Mouse (Mus musculus): ENCODE measurements at regions not wholly inside any gene's neighbourhood (a gene's known extent, or its start where the extent isn't known, plus 50 kb on each side); places are given as distances from the start of the nearest gene placed in this dataset.

DNA sequence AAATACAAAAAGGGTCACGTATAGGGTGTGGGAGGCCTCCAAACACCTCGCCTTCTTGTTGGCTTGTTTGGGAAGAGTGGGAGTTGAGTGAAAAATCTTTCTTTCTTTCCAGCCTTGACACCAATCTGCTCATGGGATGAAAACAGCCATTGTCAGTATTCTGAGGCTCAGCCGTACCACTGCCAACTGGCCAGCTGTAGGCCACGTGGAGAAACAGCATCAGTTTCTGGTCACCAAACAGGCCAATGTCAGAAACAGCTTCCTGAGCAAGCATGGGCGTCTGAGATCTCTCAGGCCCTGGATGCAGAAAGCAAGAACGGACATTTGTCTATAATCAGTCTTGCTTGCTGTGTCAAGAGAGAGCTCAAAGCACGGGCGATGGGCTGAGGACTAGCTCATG, 173.2 kb downstream of the Bcl2l11 start:
- intact Hi-C loops (cut with DNase I), result no loop called here
- no peak for DNase-seq

DNA sequence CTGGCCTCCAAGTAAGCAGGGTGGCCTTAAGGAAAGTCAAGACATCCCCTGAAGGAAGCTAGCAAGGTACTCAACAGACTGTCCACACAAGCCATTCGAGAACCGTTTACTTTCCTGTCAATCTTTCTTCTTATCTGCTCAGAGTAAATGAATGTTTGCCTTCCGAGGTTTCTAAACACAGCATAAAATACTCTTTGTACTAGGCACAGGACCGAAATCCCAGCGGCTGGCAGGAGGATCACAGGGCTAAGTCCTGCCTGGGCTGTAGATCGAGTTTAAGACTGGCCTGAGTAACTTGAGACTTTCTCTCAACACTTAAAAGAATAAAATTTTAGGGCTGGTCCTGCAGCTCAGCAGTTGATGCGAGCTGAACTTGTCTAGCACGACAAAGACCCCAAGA, 175.9 kb downstream of the Bcl2l11 start:
- intact Hi-C loops (cut with DNase I), result no loop called here

DNA sequence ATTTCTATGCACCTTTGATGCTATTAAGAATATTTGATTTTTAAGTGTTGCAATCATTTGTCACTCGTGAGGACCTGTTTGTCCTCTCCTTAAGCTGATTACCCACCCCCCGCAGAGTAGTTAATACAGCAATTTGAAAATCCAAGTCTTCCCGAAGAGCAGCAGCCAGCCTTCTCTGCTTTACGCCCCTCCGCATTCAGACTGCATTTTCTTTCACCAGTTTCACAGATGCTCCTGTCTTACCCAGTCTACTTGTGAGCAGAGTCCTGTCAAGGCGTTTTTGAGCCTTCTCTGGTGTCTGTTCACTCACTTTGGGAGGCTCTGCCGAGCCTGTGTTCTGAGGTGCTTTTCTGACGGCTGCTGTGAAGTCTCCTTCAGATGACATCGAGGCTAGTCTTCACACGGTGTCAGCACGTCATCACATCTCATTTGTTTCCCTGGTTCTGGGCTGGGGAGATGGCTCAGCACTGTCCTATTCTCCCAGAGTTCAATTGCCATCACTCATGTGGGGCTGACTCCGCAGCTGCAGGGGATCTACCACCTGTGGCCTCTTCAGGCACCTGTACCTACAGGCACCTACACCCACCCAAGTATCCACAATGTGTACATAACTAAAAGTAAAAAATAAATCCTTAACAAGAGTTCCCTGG, 178.3 kb downstream of the Bcl2l11 start:
- intact Hi-C loops (cut with DNase I), result no loop called here
- DNase-seq, result no peak

More for the DNA sequence above, 175.9 kb downstream of the Bcl2l11 start:
- DNase-seq, result no peak

DNA sequence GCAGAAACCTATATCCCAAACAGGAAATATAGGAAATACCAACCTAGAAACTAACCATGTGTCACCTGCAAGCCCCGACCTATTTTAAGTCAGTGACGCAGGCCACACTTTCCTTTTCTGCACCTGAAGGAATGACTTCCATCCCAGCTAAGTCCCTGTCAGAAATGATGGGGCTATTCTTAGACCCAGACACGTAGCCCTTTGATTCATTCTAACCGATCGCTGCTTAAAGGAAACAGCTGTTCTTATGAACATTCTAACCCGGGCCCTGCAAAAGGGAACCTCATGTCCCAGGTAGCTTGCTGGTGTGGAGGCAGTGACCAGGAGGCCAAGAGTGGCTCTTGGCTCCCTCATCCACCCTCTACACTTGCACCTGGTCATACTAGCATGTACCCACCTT, 180.9 kb downstream of the Bcl2l11 start:
- intact Hi-C loops (cut with DNase I), result no loop called here
- DNase-seq, result no peak

DNA sequence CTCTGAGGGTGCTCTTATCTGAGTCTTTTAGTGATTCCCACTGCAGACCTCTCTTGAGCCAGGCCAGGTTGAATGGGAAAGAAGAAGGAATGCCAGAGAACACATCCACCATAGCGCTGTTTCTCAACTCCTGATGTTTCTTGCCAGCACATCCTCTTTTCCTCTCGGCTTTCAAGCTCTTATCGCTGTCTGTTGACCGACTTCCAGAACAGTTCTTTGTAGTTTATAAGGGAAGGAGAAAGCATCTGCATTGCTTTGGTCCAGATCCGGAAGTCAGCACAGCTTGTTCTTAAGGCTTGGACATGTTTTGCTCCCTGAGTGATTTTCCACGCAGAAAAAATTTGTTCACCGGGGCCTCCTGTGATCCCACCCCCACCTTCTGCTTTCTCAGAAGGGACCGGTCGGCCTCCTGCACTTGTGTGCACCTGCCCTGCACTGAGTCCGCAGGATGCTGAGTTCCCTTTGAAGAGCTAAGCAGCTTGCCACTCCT, 183.7 kb downstream of the Bcl2l11 start:
- intact Hi-C loops (cut with DNase I), result no loop called here
- no peak for DNase-seq

DNA sequence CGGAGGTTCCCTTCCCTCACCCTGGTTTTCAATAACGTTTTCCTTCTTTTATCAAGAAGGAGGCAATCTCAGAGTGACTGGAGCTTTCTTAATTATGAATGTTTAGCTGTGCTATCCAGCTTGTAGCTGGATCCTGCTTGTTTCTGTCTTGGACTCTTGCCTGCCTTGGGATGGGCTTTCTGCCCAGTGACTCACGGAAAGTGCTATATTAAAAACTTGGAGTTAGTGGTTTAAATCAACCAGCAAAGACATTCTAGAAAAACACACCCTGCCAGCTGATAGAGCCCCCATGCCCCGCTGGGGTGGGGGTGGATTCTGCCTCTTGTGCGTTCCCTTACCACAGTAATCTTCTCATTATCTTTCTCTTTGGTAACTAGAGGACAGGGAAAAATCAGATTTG, 184.2 kb downstream of the Bcl2l11 start:
- intact Hi-C loops (cut with DNase I), result no loop called here
- DNase-seq, result peak; percentile 68

DNA sequence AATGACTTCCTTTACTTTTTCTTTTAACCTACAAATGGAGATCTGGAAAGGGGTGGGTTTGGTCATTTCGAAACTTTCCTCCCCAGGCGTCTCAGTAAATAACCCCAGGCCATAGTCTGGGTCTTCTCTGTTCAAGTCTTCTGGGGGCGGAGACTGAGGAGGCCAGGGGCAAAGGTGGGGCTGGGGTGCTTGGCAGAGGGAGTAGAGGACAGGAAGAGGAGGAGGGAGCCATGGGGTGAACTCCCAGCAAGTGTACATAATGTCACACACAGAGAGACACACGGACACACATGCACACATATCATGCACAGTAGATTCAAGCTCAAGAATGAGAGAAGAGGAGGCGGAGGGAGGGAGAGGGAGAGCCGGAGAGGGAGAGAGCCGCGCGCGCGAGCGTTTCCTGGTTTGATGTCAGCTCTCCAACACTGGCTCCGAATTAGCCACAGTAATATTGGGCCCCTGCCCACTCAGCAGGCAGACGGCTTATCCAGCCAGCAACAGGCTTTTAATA, 186.3 kb downstream of the Bcl2l11 start:
- intact Hi-C loops (cut with DNase I), result no loop called here

DNA sequence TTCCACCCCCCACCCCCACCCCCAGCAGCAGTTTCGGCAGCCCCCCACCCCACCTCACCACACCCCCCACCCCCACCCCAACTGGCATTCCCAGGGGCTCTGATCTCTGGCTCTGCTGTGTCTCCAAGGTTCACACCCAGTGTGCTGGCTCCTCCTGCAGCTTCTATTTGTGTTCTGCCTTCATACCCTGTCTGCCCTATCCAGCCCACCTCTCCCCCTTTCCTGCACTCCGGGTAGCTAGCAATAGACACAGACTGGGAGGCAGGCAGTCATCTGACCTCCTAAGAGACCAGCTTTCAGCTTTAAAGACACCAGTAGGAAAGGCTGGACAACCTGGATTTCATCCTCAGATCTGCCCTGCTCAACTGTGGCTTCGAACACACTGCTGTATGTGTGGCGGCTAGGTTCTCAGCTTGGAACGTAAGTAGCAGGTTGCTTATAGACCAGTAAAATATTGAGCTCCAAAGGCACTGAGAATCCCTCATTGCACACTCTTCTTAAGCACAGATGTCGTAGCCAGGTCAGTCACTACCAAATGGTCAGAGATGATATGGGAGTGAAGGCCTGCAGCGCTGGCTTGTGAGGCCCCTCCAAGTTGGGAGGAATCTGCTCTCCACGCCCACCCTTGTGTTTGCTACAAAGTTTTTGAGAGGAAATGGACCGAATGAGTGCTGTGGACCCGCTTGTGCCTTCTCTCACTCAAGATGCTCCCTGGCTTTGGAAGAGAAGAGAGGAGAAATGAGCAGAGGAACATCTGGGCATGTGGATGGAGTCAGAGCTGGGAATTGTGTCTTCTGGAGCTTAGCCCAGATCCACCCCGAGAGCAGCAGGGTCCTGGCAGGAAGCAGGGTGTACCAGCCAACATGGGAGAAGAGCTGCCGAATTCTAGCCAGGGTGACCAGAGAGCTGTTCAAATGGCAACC, 187.1 kb downstream of the Bcl2l11 start:
- intact Hi-C loops (cut with DNase I), result no loop called here
- DNase-seq, result peak; percentile 55

More for the DNA sequence above, 186.3 kb downstream of the Bcl2l11 start:
- peak; percentile 86 for DNase-seq

DNA sequence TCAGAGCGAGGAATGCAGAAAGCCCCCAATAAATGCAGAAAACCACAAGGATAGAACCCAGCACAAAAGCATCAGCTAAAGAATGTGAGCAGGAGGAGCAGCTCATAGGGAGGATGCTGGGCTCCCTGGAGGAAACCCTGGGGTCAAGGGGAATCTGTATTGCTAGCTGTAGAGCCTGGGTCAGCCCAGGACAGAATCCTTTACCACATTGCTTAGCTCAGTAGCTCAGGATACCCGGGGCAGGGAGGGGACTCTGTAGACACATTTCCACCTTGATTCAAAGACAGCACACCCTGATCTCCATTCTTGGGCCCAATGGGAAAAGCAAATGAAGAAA, 187.7 kb downstream of the Bcl2l11 start:
- no peak for DNase-seq
- intact Hi-C loops (cut with DNase I), result no loop called here

DNA sequence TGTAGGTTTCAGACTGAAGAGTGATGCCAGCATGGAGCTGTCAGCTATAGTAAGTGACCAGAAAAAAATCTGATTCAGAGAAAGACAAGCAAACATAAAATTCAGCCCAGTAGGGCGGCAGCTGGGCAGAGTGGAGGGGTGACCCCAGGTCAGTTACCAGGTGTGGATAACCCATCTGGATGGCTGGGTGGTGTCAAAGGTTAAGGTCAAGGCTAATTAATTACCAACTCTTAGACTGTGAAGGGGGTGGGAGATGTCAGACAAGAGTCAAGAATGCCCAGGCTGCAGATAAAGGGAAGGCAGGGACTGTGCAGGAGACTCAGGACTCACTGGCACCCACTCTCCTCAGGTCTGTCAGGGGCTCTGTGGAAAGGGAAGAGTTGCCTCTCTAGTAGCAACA, 188.1 kb downstream of the Bcl2l11 start:
- intact Hi-C loops (cut with DNase I), result no loop called here
- no peak for DNase-seq

DNA sequence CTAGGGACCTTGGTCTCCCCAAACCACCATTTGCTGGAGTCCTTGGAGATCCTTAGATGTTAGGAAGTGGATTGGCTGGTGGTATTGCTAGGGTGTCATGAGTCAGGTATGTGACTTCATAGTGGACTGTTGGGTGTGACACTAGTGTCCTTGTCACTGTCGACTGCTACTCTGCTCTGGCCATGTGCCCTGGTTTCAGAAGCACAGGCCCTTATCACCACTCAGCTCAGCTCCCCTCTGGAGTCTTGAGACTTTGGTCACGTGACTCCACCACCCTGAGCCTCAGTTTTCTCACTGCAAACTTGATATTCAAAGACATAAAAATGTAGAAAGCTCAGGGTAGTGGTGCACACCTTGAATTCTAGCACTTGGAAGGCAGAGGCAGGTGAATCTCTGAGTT, 190.7 kb downstream of the Bcl2l11 start:
- DNase-seq, result no peak
- intact Hi-C loops (cut with DNase I), result no loop called here

DNA sequence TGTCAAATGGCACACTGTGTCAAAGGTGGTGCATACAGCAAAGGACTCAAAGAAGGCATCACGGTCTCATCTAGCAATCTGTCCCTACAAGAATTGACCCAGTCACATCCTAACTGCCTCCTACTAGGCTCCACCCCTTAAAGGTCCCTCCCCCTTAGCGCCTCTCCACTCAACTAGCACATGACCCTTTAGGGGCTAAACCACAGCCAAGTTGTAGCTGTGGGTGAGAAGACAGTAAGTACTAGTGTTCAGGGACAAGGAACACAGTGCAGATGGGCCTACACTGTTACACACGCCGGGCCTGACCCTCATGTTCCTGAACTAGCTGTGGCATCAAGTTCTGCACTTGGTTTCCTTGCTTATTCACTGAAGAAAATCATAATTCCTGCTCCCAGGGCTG, 192.4 kb downstream of the Bcl2l11 start:
- intact Hi-C loops (cut with DNase I), result no loop called here

DNA sequence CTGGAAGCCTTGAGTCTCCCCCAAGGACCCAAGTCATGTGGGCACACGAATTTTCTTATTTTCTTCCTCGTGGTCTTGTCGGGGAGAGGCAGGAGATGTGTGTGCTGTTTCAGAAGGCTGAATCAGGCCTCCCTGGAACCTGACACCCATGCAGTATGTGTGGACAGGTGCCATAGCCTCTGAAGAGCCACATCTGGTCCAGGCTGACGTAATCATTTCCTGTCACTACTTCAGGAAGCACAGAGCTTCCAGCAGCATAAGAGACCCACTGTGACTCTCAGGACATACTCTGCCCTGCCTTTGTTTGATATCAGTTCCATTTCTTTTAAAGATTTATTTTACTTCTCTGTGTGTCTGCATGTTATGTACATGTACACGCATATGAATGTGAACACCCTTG, 193.1 kb downstream of the Bcl2l11 start:
- DNase-seq, result no peak
- intact Hi-C loops (cut with DNase I), result no loop called here

More for the DNA sequence above, 192.4 kb downstream of the Bcl2l11 start:
- no peak for DNase-seq

DNA sequence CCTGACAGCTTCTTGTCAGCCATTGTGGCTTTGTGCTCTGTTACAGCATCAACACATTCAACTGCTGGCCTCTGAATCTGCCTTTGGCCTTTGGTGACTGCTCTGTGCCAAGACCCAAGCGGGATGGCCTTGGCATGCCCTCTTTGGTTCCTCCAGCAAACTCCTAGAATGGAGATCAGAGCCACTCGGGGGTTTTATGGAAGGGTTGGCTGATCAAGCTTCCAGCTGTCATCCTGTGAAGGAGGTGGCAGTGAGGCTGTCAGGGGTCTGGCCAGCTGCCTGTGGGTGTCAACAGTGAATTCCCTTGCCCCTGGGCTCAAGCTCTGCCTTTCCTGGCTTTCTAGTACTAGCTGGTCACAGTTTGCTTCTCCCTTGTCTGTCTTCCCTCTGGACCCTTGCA, 195.6 kb downstream of the Bcl2l11 start:
- intact Hi-C loops (cut with DNase I), result no loop called here
- DNase-seq, result peak; percentile 87

DNA sequence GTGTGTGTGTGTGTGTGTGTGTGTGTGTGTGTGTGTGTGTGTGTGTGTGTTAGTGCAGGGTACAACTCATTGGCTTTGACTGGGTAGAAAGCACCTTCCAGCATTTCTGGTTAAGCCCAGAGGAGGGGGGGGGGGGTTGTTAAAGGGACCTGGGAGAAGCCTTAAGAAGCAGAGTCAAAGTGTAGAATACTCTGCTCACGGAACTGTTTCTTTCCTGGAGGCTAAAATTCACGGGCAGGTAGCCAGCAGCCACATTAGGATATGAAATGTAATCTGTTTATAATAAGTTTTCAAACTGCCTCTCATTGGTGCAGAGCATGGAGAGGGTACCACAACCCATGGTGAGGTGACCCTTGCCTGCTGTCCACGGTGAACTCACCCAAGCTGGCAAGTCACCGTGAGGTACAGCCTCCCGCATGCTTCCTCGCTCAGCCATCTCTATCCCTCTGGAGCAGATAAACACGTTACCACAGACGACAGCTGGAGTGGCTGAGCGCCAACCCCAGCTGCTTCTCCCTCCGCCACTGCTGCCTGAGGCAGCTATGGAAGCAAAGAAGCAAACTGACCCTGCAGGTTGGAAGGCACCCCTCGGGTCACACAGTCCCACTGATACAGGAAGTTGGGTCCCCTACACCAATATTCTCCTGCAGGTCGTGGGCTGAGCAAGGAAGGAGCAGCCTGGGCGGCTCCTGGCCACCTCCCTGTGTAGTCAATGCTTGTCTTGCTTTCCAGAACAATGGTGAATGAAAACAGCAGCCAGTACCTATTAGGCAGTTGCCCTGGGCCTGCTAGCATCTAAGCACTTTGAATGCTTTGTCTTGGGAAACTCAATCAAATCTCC, 198.6 kb downstream of the Bcl2l11 start:
- DNase-seq, result peak; percentile 67
- intact Hi-C loops (cut with DNase I), result no loop called here

DNA sequence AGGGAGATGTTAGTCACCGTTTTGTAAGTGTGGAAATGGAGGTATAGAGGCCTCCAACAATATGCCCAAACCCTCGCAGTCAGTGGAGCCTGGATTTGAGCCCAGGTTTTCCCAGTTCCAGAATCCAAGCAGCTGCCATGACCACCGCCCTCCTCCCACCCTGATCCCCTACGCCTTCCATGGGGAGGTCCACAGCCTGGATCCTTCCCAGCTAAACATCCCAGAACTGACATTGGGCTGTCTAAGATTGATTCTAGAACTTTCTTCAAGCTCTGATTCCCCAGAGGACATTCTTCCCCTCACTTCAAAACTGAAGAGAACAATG, 199.2 kb downstream of the Bcl2l11 start:
- intact Hi-C loops (cut with DNase I), result no loop called here
- no peak for DNase-seq

DNA sequence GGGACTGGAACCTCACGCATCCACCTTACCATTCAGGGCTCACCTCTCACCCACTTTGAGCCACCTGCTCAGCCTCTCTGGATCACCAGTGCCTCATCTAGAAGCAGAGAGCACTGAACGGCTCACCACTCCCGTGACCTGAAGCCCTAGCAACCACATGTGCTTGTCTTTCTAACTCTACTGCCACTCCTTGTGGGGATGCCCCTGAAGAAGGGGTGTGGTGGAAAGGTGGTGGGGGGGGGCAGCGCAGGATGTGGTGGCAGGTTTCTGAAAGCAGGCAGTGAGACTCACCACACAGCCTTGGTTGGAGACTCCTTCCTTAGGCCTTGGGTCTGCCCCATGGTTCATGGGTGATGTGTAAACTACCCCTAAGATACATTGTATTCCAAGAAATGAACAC, 199.6 kb downstream of the Bcl2l11 start:
- no peak for DNase-seq
- intact Hi-C loops (cut with DNase I), result no loop called here

DNA sequence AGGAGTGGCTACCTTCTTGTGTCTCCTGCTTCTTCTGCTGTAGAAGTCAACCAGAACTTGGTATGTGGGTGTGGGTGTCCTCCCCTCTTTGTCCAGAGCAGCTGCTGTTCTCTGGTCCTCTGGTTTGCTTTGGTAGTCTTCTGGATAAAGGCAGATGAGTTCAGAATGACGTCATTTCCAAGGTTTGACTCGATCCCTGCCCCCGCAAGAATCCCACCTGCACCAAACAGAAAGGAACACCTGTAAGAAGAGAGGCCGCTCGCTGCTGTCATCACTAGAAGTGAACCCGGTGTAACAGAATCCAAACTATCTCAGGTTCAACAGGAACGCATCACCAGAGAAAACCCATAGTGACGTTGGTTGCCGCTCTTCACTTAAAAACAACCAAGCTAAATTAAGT, 205.0 kb downstream of the Bcl2l11 start:
- intact Hi-C loops (cut with DNase I), result no loop called here
- DNase-seq, result no peak

DNA sequence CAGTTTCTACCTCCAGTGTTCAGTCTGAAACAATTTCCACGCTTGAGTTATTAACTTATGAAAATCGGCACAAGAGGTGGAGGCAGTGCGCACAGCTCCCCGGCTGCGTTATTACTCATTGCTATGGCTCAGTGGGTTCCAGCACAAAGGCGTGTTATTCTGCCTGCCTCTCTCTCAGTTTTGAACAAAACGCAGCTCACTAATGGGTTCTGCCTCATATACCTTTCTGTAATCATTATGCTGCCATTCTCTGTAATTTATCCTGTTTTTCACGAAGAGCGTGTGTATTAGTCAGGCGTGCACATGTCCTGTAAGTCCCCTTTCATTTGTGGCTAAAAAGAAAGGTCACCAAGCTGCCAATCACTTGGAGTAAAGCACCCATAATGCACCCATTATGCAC, 205.4 kb downstream of the Bcl2l11 start:
- DNase-seq, result no peak
- intact Hi-C loops (cut with DNase I), result no loop called here

DNA sequence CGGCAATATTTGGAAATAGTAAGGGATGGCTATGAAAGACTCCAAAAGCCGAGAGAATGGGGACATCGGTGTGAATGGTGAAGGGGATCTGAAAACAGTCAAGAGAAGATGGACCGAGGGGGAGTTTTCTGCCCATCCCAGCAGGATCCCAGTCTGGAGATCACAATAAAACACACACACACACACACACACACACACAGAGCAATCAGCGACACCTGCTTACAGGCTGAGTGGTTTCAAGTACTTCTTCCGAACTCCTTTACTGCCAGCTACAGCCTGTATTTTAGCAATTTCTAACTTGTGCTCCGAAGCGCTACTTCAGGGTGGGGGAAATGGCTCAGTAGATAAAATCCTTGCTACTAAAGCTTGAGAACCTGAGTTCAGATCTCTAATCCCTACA, 205.8 kb downstream of the Bcl2l11 start:
- intact Hi-C loops (cut with DNase I), result no loop called here
- DNase-seq, result no peak

DNA sequence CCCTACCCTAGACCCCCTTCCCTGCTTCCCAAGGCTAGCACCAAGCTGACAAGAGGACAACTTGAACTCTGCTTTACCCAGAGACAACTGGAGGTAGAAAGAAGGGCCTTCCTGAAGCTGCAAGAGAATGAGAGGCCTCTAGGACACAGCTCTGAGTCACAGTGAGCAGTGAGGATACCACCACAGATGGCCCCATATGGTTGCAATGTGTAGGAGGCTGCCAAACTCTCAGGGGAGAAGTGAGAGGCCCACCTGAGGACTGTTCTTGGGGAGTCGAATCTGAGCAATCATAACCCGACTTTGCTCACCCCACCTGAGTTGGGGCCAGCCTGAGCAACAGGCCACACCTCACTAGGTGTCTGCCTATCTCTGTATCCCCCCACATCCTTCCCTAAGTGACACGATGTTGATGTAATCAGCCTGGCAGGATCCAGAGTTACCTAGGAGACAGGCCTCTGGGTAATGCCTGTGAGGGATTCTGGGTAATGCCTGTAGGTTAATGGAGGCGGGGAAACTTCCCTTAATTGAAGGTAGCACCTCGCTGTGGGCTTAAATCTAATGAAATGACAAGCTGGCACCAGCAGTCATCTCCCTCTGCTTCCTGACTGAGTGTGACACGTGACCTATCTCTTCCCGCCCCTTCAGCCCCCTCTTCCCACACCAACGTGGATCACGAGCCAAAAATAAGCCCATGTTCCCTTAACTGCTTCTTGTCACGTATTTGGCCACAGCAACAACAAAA, 207.7 kb downstream of the Bcl2l11 start:
- intact Hi-C loops (cut with DNase I), result no loop called here
- no peak for DNase-seq
